Mouse (Mus musculus) lung, adult 2 months (tissue): ENCODE measurements at regions not wholly inside any gene's neighbourhood (a gene's known extent, or its start where the extent isn't known, plus 50 kb on each side); places are given as distances from the start of the nearest gene placed in this dataset.

Source experiments
- DNase-seq: peaks from one replicate; pipeline ENCODE4 v3.0.0; 2022
- H3K4me1 ChIP-seq: fragments of 200-500 bp; 2 replicates; pipeline ENCODE4 v1.6.1; 2011; ENCODE audit warnings: low read length; ENCODE audit not compliant: control insufficient read depth, insufficient read depth
- H3K4me3 ChIP-seq: fragments of 200-500 bp; replicated peaks from 2 replicates; pipeline ENCODE3; 2011; ENCODE audit warnings: low read depth, mild to moderate bottlenecking, control low read depth, low read length; ENCODE audit errors: extremely low read depth
- CTCF ChIP-seq: fragments of 200-500 bp; IDR thresholded peaks from 2 replicates; pipeline ENCODE4 v1.5.1; 2011; ENCODE audit warnings: mild to moderate bottlenecking, low read length, control low read depth; ENCODE audit not compliant: insufficient read depth
- POLR2A ChIP-seq: fragments of 200-500 bp; IDR thresholded peaks from 2 replicates; pipeline ENCODE4 v1.6.1; 2011; ENCODE audit warnings: low read depth, mild to moderate bottlenecking, control low read depth, low read length, borderline replicate concordance; ENCODE audit errors: extremely low read depth
- WGBS: fragments of 180-500 bp; shearing (Covaris S2); methylation state at CpG from one replicate; pipeline ENCODE4 v1.1.7; 2018; 5-methylcytosine and 5-hydroxymethylcytosine counted together

DNA sequence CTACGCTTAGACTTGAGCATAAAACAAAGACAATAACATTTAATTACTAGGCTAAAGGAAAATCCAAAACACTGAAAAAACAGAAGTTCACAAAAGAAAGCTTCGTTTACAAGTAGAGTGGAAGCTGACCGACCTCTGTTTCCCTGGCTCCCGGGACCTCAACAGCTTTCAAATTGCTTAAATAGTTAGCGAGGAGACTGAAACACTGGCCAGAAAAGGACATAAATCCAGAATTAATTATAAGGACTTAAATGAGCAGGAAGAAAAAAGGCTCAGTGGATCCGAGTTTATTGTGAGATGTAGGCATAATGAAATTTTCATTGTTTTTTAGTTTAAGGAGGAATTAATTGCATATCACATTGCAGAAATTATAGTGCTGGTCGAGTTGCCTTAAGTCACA is 754.4 kb downstream of the Kcnj2 start:
- Histone ChIP-seq H3K4me3 (no peak overlapping the region), H3K4me1 (no peaks in the 10 kb centered on the region)
- no peak for DNase-seq
- 57% methylated on average over 7 of the region's 7 CpGs for WGBS
- TF ChIP-seq POLR2A (no peak), CTCF (no peak)

DNA sequence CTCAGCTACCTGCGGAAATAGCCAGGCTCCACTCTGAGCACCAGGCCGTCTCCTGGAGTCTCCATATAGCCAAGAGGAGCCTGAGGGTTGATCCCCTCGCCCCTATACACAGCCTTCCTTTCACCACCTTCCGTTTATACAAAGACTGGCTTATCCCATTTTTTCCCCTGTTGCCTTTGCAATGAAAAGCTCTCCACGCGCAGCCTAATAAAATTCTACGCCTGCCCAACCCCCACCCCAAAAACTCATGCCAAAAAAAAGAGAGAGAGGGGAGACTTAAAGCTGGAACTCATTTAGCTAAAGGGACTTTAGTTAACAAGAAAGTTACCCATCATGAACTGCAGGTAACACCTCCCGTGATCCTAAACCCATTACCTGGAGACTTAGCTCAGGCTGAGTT is 762.5 kb downstream of the Kcnj2 start:
- no peak for DNase-seq
- Histone ChIP-seq H3K4me3 (no peak overlapping the region), H3K4me1 (no peaks in the 10 kb centered on the region)
- 76% methylated on average over 8 of the region's 8 CpGs for WGBS
- TF ChIP-seq CTCF (no peak), POLR2A (no peak)

DNA sequence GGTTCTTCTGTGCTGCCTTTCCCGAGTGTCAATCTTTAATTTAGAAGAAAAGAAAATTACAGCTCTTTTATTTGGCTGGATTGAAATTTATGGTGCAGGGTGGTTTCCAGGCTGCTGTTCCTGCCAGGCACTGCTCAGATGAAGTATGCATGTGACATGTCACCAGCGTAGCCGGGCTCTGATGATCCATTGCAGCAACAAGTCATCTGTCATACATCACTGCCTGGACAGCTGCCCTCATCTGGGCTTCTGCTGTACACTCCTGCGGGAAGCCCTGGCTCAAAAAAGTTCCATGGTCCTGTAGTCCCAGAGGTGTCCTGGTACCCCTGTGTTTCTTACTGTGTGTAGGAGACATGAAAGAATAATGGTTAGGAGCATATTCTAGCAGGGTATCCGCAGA is 773.0 kb downstream of the Kcnj2 start:
- DNase-seq: no peak
- TF ChIP-seq CTCF (no peak), POLR2A (no peak)
- no peak overlapping the region for H3K4me3 ChIP-seq
- H3K4me1 ChIP-seq: no peaks in the 10 kb centered on the region
- whole genome bisulfite sequencing: 49% methylated on average over 5 of the region's 5 CpGs

DNA sequence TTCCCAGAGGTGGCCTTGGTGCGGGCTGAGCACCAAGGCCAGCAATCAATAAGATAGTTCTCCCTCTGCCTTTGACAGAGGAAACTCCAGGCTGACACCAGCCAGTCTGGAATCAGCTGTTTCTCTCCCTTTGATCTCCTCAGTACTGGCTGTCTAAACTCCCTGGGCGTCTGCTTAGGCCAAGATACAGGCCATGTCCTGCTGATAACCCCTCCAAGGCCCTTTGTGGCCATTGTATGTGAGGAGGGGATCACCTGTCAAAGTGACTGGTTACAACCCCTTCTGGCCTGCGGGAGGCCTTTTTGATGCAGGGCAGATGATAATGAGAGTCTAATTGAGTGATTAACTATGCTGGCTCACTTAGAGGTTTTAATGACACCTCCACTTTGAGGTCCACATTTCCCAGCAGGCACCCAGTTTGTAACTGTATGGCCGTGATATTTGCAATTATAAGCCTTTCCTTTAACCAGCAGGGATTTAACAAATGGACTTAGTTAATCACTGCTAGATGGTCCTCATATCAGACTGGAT is 777.8 kb downstream of the Kcnj2 start:
- DNase-seq: no peak
- no peaks in the 10 kb centered on the region for H3K4me1 ChIP-seq
- 60% methylated on average over 4 of the region's 4 CpGs for WGBS

DNA sequence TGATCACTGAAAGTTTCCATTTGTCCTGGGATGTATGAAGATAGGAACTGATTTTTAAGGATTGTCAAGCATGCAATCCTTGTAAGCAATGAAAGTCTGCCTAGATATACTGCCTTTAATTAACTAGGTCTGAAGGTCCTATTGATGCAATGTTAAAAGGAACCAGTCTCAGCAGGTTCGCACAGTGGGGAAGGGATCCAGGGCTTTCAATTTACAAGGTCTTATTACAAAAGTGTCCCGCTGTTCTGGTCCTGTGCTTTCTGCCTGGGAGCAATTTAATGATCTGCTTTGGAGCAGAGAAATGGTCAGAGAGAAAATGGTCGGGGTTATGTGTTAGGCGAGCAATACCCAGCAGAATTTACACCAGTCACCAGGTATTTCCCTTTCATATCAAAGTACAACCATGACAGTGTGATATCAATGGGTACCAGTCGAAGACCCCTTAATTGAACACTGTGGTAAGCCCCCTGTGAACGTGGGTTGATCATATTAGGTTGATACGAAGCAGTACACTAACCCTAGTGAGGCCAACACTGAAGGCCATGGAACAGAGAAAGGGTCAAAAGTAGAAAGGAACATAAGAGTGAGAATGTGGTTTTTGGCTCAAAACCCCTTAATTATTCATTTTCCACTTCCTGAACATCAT is 778.5 kb downstream of the Kcnj2 start:
- WGBS: 51% methylated on average over 7 of the region's 7 CpGs

More for the DNA sequence above, 777.8 kb downstream of the Kcnj2 start:
- TF ChIP-seq POLR2A (no peak), CTCF (no peak)
- H3K4me3 ChIP-seq: no peak overlapping the region

DNA sequence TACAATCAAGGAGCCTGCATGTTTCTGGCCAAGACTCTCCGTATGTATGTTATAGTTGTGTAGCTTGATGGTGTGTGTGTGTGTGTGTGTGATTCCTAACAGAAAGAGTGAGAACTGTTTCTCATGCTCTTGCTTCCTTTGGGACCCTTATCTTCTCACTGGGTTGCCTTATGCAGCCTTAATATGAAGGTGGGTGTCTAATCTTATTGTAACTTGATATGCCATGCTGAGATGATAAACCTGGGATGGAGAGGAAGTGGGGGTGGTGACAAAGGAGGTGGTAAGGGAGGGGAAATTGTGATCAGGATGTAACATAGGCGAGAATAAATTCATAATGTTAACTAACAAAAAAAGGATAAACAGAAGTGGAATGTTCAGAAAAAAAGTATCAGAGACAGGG is 791.3 kb downstream of the Kcnj2 start:
- TF ChIP-seq CTCF (no peak), POLR2A (no peak)
- H3K4me1 ChIP-seq: no peaks in the 10 kb centered on the region
- DNase-seq: no peak
- H3K4me3 ChIP-seq: no peak overlapping the region
- 62% methylated on average over 2 of the region's 2 CpGs for WGBS

More for the DNA sequence above, 778.5 kb downstream of the Kcnj2 start:
- no peak for TF ChIP-seq CTCF
- no peak for TF ChIP-seq POLR2A
- no peak overlapping the region for H3K4me3 ChIP-seq
- no peaks in the 10 kb centered on the region for H3K4me1 ChIP-seq
- DNase-seq: no peak

DNA sequence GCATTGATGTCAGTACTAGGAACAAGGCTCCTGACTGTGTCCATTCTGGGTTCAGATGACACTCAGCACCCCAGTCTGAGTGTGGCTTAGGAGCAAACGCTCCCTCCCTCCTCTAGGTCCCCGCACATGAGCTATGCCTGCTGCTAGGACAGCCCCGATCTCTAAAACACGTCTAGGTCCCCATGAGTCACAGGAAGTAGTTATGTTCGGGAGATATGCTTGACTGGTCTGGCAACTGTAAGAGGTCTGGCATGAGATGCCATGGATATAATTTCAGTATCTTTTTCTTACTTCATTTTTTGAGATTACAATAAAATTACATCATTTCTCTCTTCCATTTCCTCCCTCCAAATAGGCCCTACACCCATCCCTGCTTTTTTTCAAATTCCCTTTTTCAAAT is 792.1 kb downstream of the Kcnj2 start:
- no peak for DNase-seq
- TF ChIP-seq POLR2A (no peak), CTCF (no peak)
- Histone ChIP-seq H3K4me3 (no peak overlapping the region), H3K4me1 (no peaks in the 10 kb centered on the region)
- WGBS: 50% methylated on average over 5 of the region's 5 CpGs

DNA sequence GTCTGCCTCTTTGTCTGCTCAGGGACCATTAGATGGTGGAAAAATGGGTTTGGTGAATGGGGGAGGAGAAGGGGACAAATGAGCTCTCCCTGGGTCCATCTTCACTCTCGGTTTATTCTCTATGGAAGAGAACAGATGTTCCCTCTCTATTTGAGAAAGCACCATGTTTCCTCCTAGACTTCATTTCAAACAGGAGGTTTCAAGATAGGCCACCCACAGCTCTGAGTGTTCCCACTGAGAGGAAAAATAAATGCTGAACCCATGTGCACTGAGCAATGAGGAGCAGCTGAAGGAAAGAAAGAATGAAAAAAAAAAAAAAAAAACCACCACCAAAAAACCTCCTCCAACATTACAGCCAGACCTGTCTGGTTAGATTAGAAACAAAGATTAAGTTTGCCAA is 799.2 kb downstream of the Kcnj2 start:
- H3K4me3 ChIP-seq: no peak overlapping the region
- no peak for DNase-seq
- H3K4me1 ChIP-seq: no peaks in the 10 kb centered on the region
- TF ChIP-seq CTCF (no peak), POLR2A (no peak)
- WGBS: 65% methylated on average over 1 of the region's 1 CpGs

DNA sequence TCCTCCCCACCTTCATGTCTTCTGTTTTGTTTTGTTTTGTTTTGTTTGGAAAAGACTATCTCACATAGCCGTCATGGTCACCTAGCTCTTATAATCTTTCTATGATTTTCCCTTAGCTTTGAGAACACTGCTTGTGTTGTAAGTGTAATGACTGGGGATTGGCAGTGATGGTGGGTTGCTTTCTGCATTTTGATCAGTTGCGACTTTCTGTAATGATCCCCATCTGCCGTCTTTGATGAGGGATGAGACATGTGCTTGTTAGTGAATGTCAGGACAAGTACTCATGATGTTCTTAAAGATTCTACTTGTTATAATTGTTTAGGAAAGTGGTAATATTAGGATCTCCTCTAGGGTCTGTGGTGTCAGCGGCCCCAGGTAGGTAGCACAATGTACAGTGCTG is 809.4 kb downstream of the Kcnj2 start:
- DNase-seq: no peak
- Histone ChIP-seq H3K4me1 (no peaks in the 10 kb centered on the region), H3K4me3 (no peak overlapping the region)
- WGBS: 87% methylated on average over 4 of the region's 4 CpGs
- TF ChIP-seq POLR2A: no peak
- TF ChIP-seq CTCF: no peak

DNA sequence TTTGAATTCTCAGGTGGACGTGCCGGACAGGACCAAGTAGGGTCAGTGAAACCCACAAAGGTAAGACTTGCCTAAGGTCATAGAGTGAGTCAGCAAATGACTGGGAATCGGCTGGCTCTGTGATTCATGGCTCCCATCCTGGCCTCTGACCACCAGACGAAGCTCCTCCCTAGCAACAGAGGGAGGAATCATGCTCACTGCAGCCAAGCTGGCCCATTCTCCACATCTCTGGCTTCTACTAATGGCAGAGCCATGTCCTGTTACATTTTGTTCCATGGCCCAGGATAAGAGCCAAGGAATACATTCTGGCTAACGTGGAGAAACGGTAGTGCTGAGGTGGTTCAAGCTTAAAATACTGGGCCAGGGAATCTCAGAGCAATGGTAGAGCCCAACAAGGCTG is 814.2 kb downstream of the Kcnj2 start:
- 85% methylated on average over 6 of the region's 6 CpGs for WGBS
- DNase-seq: no peak
- no peak for TF ChIP-seq POLR2A
- TF ChIP-seq CTCF: no peak
- no peak overlapping the region for H3K4me3 ChIP-seq
- no peaks in the 10 kb centered on the region for H3K4me1 ChIP-seq

DNA sequence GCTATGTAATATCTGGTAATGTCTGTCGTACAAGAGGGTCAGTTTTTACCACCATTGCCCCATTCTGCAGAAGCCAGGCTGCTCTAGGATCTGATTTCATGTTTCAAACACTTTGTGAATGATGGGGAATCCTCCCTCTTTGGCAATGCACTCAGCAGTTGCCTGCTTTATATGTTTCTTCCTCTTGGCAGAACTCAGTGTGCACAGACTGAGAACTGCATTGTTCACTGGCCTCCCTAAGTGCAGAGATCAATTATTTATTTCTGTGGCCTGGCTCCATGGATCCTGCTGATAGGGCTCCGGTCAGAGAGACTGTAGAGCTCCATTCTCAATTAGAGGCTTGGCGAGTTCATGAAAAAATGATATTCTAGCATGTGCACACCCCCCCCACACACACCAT is 824.1 kb downstream of the Kcnj2 start:
- TF ChIP-seq POLR2A: no peak
- no peak for TF ChIP-seq CTCF
- DNase-seq: no peak
- H3K4me3 ChIP-seq: no peak overlapping the region
- 64% methylated on average over 3 of the region's 3 CpGs for WGBS
- no peaks in the 10 kb centered on the region for H3K4me1 ChIP-seq
